9 mouse cellular contexts compared by ENCODE assay signal in genomic region chr11:78190041-78190440, GRCm38 (mm10). TPM values are rescaled to one million over a fixed set of nuclear protein-coding genes. Genes with fewer than 3 reads are reported as not detected.
DNase-seq lines count a peak whose midpoint lies in the region; ATAC-seq and TF ChIP-seq lines count a peak whose summit lies in the region.
"Had no signal": no experiment of that assay in that cellular context is flagged by ENCODE, and none has a peak within 500 bp of the region (broad histone marks: within the 10 kb centered on the region; RNA-seq: fewer than 3 reads in every experiment).

No protein-coding gene starts in this region.

- no peak overlapping the region for H3K4me3 ChIP-seq in lung, postnatal 0 days (ENCODE audit: low read depth, low read length)
- H3K4me3 ChIP-seq in hindbrain, embryonic 15.5 days = peak overlapping the region; percentile 66
- H3K4me3 ChIP-seq in limb, embryonic 14.5 days (replicated peaks; ENCODE audit: low read length) = peak overlapping the region; percentile 84

- no peaks in the 10 kb centered on the region for H3K36me3 ChIP-seq in lung, postnatal 0 days (ENCODE audit: insufficient read depth, low read length)
- H3K36me3 ChIP-seq in hindbrain, embryonic 15.5 days = peaks cover 26% of the 10 kb centered on the region
- H3K36me3 ChIP-seq in limb, embryonic 14.5 days (ENCODE audit: control insufficient read depth, insufficient read depth, low read length) = peaks cover 34% of the 10 kb centered on the region

- no peaks in the 10 kb centered on the region for H3K27me3 ChIP-seq in lung, postnatal 0 days (replicated peaks; ENCODE audit: insufficient read depth, low read length)
- no peaks in the 10 kb centered on the region for H3K27me3 ChIP-seq in hindbrain, embryonic 15.5 days
- no peaks in the 10 kb centered on the region for H3K27me3 ChIP-seq in limb, embryonic 14.5 days (ENCODE audit: control insufficient read depth, insufficient read depth, low read length)

- H3K27ac ChIP-seq in lung, postnatal 0 days (ENCODE audit: low read length) = no peak overlapping the region
- peak overlapping the region; percentile 88 for H3K27ac ChIP-seq in hindbrain, embryonic 15.5 days (replicated peaks)
- peak overlapping the region; percentile 99 for H3K27ac ChIP-seq in limb, embryonic 14.5 days (replicated peaks; ENCODE audit: low read depth, low read length)
- H3K27ac ChIP-seq: macrophage had no signal

- TF ChIP-seq POLR2A in limb, embryonic 14.5 days (IDR thresholded peaks at IDR 0.05; ENCODE audit: borderline replicate concordance, extremely low read depth, insufficient read depth, insufficient read length) = no peak

- no peak for TF ChIP-seq EP300 in lung, postnatal 0 days (IDR thresholded peaks at IDR 0.05)

- H3K9me3 ChIP-seq in lung, postnatal 0 days (ENCODE audit: low read length) = no peaks in the 10 kb centered on the region
- no peaks in the 10 kb centered on the region for H3K9me3 ChIP-seq in hindbrain, embryonic 15.5 days
- no peaks in the 10 kb centered on the region for H3K9me3 ChIP-seq in limb, embryonic 14.5 days (ENCODE audit: control insufficient read depth, low read length)

- no peak for ATAC-seq in lung, postnatal 0 days
- ATAC-seq in hindbrain, embryonic 15.5 days (ENCODE audit: low FRiP score, low read depth) = no peak
- no peak for ATAC-seq in limb, embryonic 14.5 days (ENCODE audit: low FRiP score, low read depth)
- ATAC-seq in inflammation-experienced regulatory T-cells, adult 6 months = no peak

- peaks cover 9% of the 10 kb centered on the region; the same call in 1 of the 2 replicates for H3K4me1 ChIP-seq in lung, postnatal 0 days (ENCODE audit: insufficient read depth, low read depth, low read length)
- H3K4me1 ChIP-seq in hindbrain, embryonic 15.5 days (replicated peaks) = peaks cover 31% of the 10 kb centered on the region
- peaks cover 14% of the 10 kb centered on the region for H3K4me1 ChIP-seq in limb, embryonic 14.5 days (ENCODE audit: control insufficient read depth, insufficient read depth, low read length)

- TF ChIP-seq CTCF in lung, postnatal 0 days (IDR thresholded peaks at IDR 0.05) = no peak

- WGBS in lung, postnatal 0 days = 39% methylated on average over 6 of the region's 6 CpGs
- WGBS in hindbrain, embryonic 15.5 days = 69% methylated on average over 6 of the region's 6 CpGs
- WGBS in limb, embryonic 14.5 days = 48% methylated on average over 6 of the region's 6 CpGs

- peak overlapping the region; percentile 87 for H3K4me2 ChIP-seq in lung, postnatal 0 days (replicated peaks; ENCODE audit: low read depth, low read length)
- peak overlapping the region; percentile 73 for H3K4me2 ChIP-seq in hindbrain, embryonic 15.5 days
- peak overlapping the region; percentile 73 for H3K4me2 ChIP-seq in limb, embryonic 14.5 days (replicated peaks; ENCODE audit: low read depth, low read length, severe bottlenecking)

- no peak overlapping the region for H3K9ac ChIP-seq in lung, postnatal 0 days (replicated peaks; ENCODE audit: low read depth)
- H3K9ac ChIP-seq in hindbrain, embryonic 15.5 days = peak overlapping the region; percentile 72; the same call in 1 of the 2 replicates
- peak overlapping the region; percentile 91 for H3K9ac ChIP-seq in limb, embryonic 14.5 days (ENCODE audit: low read depth, low read length, severe bottlenecking)

- DNase-seq in lung, postnatal 0 days (ENCODE audit: low spot score) = no peak
- DNase-seq in lung, adult 18-20 months = no peak
- no peak for DNase-seq in limb, embryonic 14.5 days (ENCODE audit: low spot score)
- no peak for DNase-seq in thymus, postnatal 25 days
- no peak for DNase-seq in gastrocnemius, postnatal 10 days
- DNase-seq in spleen, adult 12 weeks (ENCODE audit: low spot score) = no peak

RNA-seq across cellular contexts. Expression of gene Rab34, which starts 1.8 kb away (rescaled TPM):
- polyA plus RNA-seq in lung, postnatal 0 days (2015; fragmentation: Nextera tagmentation; extraction: Ambion mirVana) = 103 and 104 TPM in 2 replicates
- polyA plus RNA-seq in hindbrain, embryonic 15.5 days (2015; fragmentation: Nextera tagmentation; extraction: Ambion mirVana) = 58.0 and 65.7 TPM in 2 replicates
- 163 and 228 TPM in 2 replicates for polyA plus RNA-seq in limb, embryonic 14.5 days (2012; rRNA removed)
- 171 and 181 TPM in 2 replicates for polyA plus RNA-seq in limb, embryonic 14.5 days (2014; fragmentation: Nextera tagmentation; extraction: Ambion mirVana)
- 10 to 100 TPM; 21.7 to 25.4 TPM for total RNA-seq in gastrocnemius, postnatal 10 days (2021)
- 1 to 10 TPM in 1 of 3 experiments, not detected in 2; 1.4 TPM for polyA plus RNA-seq in inflammation-experienced regulatory T-cells, adult 6 months (2017; shearing (Covaris generic))

RNA-seq across cellular contexts. Expression of gene Proca1, which starts 3.2 kb away (rescaled TPM):
- 8.1 and 11.2 TPM in 2 replicates for polyA plus RNA-seq in lung, postnatal 0 days (2015; fragmentation: Nextera tagmentation; extraction: Ambion mirVana)
- 3.1 and 3.2 TPM in 2 replicates for polyA plus RNA-seq in hindbrain, embryonic 15.5 days (2015; fragmentation: Nextera tagmentation; extraction: Ambion mirVana)
- polyA plus RNA-seq in limb, embryonic 14.5 days (2012; rRNA removed) = 1.7 and 1.9 TPM in 2 replicates
- 2.1 and 3.2 TPM in 2 replicates for polyA plus RNA-seq in limb, embryonic 14.5 days (2014; fragmentation: Nextera tagmentation; extraction: Ambion mirVana)
- 1 to 10 TPM; 1.1 to 1.2 TPM for total RNA-seq in gastrocnemius, postnatal 10 days (2021)
- polyA plus RNA-seq in inflammation-experienced regulatory T-cells, adult 6 months (2017; shearing (Covaris generic)) = 1 to 10 TPM; 1.9 to 5.4 (median 3.5) TPM

RNA-seq across cellular contexts. Expression of gene Rpl23a, which starts 6.7 kb away (rescaled TPM):
- 991 and 1,079 TPM in 2 replicates for polyA plus RNA-seq in lung, postnatal 0 days (2015; fragmentation: Nextera tagmentation; extraction: Ambion mirVana)
- 743 and 824 TPM in 2 replicates for polyA plus RNA-seq in hindbrain, embryonic 15.5 days (2015; fragmentation: Nextera tagmentation; extraction: Ambion mirVana)
- polyA plus RNA-seq in limb, embryonic 14.5 days (2012; rRNA removed) = 1,666 and 3,231 TPM in 2 replicates
- 1,710 and 1,819 TPM in 2 replicates for polyA plus RNA-seq in limb, embryonic 14.5 days (2014; fragmentation: Nextera tagmentation; extraction: Ambion mirVana)
- 1,000 to 10,000 TPM; 1,328 to 1,362 TPM for total RNA-seq in gastrocnemius, postnatal 10 days (2021)
- 1,000 to 10,000 TPM; 2,768 to 4,435 (median 3,801) TPM for polyA plus RNA-seq in inflammation-experienced regulatory T-cells, adult 6 months (2017; shearing (Covaris generic))

RNA-seq across cellular contexts. Expression of gene Tlcd1, which starts 13.5 kb away (rescaled TPM):
- 18.2 and 20.0 TPM in 2 replicates for polyA plus RNA-seq in lung, postnatal 0 days (2015; fragmentation: Nextera tagmentation; extraction: Ambion mirVana)
- 12.8 and 13.2 TPM in 2 replicates for polyA plus RNA-seq in hindbrain, embryonic 15.5 days (2015; fragmentation: Nextera tagmentation; extraction: Ambion mirVana)
- 43.3 and 48.4 TPM in 2 replicates for polyA plus RNA-seq in limb, embryonic 14.5 days (2012; rRNA removed)
- polyA plus RNA-seq in limb, embryonic 14.5 days (2014; fragmentation: Nextera tagmentation; extraction: Ambion mirVana) = 19.4 and 21.4 TPM in 2 replicates
- 10 to 100 TPM in 1 of 2 experiments, 1 to 10 TPM in 1; 7.4 to 11.9 TPM for total RNA-seq in gastrocnemius, postnatal 10 days (2021)
- polyA plus RNA-seq in inflammation-experienced regulatory T-cells, adult 6 months (2017; shearing (Covaris generic)) = 1 to 10 TPM; 2.7 to 3.6 (median 3.2) TPM

RNA-seq across cellular contexts. Expression of gene Nek8, which starts 13.6 kb away (rescaled TPM):
- polyA plus RNA-seq in lung, postnatal 0 days (2015; fragmentation: Nextera tagmentation; extraction: Ambion mirVana) = 11.7 and 14.4 TPM in 2 replicates
- polyA plus RNA-seq in hindbrain, embryonic 15.5 days (2015; fragmentation: Nextera tagmentation; extraction: Ambion mirVana) = 7.5 and 8.5 TPM in 2 replicates
- polyA plus RNA-seq in limb, embryonic 14.5 days (2012; rRNA removed) = 38.3 and 46.4 TPM in 2 replicates
- polyA plus RNA-seq in limb, embryonic 14.5 days (2014; fragmentation: Nextera tagmentation; extraction: Ambion mirVana) = 11.9 and 17.2 TPM in 2 replicates
- total RNA-seq in gastrocnemius, postnatal 10 days (2021) = 1 to 10 TPM; 3.1 to 3.7 TPM
- polyA plus RNA-seq in inflammation-experienced regulatory T-cells, adult 6 months (2017; shearing (Covaris generic)) = 10 to 100 TPM in 2 of 3 experiments, 1 to 10 TPM in 1; 9.1 to 13.2 (median 11.3) TPM

Comparison
In these comparisons a context has a peak if more than half of its experiments do, and no peak if none do; other contexts are left out.
1. RNA of gene Rab34, which starts 1.8 kb away (polyA plus RNA-seq): 163 to 228 TPM in limb, embryonic 14.5 days, 103 to 104 TPM in lung, postnatal 0 days and 58.0 to 65.7 TPM in hindbrain, embryonic 15.5 days; 1.4 TPM in inflammation-experienced regulatory T-cells, adult 6 months; every median in the first group is over 10 times any median in the second.
2. Peak in every context shown above with its lines, with median percentiles within 50 percentile points of each other: H3K4me2 ChIP-seq.